ENCODE assay signal across 16 mouse cellular contexts in the genomic region with DNA sequence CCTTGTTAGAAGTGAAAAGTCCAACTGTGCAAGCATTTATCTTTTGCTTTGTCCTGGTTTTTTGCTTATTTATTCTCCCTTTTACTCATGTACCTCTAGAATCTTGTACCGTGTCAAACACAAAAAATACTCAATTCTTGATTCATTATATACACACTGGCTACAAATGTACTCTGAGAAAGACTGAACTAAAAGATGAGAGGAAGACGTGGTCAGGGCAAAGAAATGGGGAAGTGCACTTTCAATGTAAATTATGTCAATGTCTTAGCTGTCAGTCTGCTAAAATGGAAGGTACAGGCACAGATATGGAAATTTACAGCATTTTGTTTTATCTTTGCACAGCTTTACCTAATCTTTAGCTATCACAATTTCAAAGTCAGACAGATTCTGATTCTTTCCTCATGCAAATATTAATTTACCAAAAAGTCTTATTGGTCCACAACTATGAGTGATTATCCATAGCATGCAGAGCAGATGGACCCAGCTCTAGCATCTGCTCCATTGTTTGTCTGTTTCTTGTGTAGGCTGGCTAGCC.
"Had no signal": no experiment of that assay in that cellular context is flagged by ENCODE, and none has a peak within 500 bp of the region (broad histone marks: within the 10 kb centered on the region; RNA-seq: fewer than 3 reads in every experiment).

No protein-coding gene starts in this region.

- H3K27me3 ChIP-seq: limb, embryonic 15.5 days; liver, embryonic 12.5 days; lung, embryonic 15.5 days; midbrain, embryonic 13.5 days had no signal

- ATAC-seq: intestine, embryonic 16.5 days; liver, embryonic 12.5 days; midbrain, embryonic 13.5 days had no signal

- H3K4me2 ChIP-seq: limb, embryonic 15.5 days; liver, embryonic 12.5 days; lung, embryonic 15.5 days; midbrain, embryonic 13.5 days had no signal

- H3K36me3 ChIP-seq: limb, embryonic 15.5 days; liver, embryonic 12.5 days; lung, embryonic 15.5 days; midbrain, embryonic 13.5 days had no signal

- H3K4me1 ChIP-seq: limb, embryonic 15.5 days; liver, embryonic 12.5 days; lung, embryonic 15.5 days; midbrain, embryonic 13.5 days had no signal

- H3K9ac ChIP-seq: limb, embryonic 15.5 days; liver, embryonic 12.5 days; lung, embryonic 15.5 days; midbrain, embryonic 13.5 days had no signal

- DNase-seq: kidney, adult 8-10 months; kidney, postnatal 36 days; layer of hippocampus, adult 9-11 months; layer of hippocampus, postnatal 36 days; lung, postnatal 14 days; right cerebral cortex, adult 18-20 months; right cerebral cortex, postnatal 25 days; thymus, adult 18-20 months; thymus, postnatal 25 days had no signal

- H3K4me3 ChIP-seq: limb, embryonic 15.5 days; liver, embryonic 12.5 days; lung, embryonic 15.5 days; midbrain, embryonic 13.5 days had no signal

- H3K9me3 ChIP-seq: limb, embryonic 15.5 days; lung, embryonic 15.5 days had no signal

- H3K27ac ChIP-seq: kidney, postnatal 0 days; limb, embryonic 15.5 days; liver, embryonic 12.5 days; lung, embryonic 15.5 days; macrophage; midbrain, embryonic 13.5 days had no signal
